Mouse (Mus musculus): Measurements from ENCODE around the gene Gdf3.
"Not testable (repeated sequence)": the region's sequence is repeated elsewhere in the genome, so short reads cannot be mapped to it uniquely, and the experiment has no call there.

Gene Gdf3

DNA sequence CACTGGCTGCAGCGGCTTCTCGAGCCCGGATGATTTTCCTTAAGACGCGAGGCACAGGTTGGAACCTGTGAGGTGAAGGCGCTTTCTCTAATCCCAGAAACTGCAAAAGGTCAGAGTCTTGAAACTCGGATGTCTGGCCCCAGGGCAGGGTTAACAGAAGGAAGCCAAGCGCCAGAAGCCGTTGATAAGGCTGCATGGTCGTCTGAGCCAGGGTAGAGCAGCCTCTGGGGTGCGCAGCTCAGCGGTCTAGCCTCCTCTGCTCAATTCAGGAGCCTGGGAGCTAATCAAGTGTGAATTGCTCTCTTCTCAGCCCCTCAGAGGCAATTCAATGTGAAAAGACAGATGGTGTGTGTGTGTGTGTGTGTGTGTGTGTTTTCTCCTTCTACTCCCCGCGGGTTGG lies at the start of gene Gdf3:
Gene Gdf3 (minus strand): TSS at position 317 of the 400 bp plus-strand sequence.
- no peak for DNase-seq

DNA sequence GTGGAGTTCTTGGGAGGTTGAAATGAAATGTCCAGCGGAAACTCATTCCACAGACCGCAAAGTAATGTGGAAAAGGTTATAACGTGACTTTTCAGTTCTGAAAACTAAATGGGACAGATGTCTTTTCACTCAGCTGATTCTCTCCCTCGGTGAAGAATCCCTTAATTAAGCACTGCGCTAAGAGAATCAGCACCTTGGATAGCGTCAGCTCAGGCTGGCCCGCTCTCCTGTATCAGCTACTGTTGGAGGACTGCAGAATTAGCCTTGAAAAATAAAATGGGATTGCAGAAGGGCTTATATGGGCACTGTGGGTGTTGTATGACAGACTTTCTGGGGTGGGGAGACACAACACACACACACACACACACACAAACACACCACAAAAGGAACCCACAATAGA lies 49.7 kb upstream of the Gdf3 start:
- DNase-seq = no peak

DNA sequence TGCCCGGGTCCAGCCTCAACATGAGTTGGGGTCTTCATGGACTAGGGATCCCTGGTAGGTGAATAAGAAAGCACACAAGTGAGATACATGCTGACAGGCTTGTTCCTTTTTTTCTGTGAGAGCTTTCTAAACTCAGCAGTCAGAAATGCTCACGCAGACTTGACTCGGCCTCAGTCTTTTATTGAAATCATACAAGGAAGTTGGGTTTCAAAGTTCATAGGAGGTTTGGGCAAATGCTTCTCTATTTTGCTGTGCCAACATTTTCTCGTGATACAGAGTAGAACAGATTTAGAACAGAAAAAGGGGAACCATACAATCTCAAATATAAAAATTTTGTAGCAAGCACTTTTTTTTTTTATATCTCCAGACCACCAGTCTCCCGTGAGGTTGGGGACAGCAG lies 47.7 kb upstream of the Gdf3 start:
- no peak for DNase-seq

DNA sequence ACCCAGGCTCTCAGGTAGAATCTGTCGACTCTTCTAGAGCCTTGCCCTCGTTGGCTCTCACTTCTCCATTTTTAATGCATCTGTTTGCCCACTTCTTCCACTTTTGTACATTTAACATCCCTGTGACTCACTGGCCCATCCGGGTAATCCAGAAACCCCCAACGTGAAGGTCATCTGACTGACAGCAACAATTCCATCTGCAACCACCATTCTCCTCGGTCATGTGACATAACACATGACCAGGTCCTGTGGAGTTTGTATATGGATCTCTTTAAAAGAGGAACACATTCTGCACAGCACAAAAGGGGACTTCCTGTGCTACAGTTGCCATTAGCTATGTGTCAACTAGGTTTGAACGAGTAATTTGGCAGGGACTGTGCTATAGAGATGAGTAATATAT lies 44.4 kb upstream of the Gdf3 start:
- no peak for DNase-seq

DNA sequence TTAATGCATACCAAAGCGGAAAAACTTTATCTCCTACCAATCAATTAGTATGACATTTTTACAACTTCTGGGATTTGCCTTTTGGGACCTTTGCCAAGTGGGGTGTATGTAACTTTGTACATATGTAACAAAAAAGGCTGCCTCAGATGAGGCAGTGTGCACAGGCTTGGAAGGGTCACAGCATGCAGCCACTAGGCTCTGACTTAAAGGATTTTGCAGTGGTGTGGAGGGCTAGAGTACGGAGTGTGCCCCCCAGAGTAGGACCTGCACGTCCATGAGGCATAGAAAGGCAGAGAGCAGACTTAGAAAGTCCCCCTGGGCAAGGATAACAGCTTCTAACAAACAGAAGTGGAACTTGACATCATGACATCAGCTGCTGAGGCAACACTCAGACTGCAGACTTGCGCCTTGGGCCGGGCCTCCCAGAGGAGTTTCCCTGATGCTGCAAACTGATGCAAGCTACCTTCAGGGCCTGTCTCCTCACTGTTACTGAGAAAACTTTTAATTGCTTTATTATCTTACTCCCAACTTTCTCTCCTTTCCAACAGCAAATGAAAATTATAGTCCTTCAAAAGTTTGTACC lies 40.6 kb upstream of the Gdf3 start:
- no peak for DNase-seq

DNA sequence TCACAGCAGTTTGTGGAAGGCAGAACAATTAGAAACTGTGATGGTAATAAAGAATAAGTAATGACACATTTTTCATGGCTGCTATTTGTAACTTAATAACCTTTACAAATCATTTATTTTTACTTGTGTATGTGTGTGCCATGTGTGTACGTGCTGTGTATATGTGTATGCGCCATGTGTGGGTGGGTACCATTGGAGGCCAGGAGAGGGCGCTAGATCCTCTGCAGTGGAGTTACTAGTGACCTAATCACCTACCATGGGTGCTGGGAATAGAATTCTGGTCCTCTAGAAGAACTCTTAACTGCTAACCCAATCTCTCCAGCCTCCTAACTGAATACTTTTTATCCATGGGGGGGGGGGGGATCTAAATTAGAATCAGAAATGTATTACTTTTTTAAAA lies 40.0 kb upstream of the Gdf3 start:
- no peak for DNase-seq

DNA sequence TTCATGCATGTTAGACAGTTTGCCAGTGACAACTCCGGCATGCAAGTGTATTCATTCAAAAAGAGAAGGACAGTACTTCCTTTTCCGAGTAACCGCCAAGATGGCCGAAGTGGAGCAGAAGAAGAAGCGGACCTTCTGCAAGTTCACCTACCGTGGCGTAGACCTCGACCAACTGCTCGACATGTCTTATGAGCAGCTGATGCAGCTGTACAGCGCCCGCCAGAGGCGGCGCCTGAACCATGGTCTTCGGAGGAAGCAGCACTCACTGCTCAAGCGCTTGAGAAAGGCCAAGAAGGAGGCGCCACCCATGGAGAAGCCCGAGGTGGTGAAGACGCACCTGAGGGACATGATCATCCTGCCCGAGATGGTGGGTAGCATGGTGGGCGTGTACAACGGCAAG lies 34.3 kb upstream of the Gdf3 start:
- DNase-seq = not testable (repeated sequence)

DNA sequence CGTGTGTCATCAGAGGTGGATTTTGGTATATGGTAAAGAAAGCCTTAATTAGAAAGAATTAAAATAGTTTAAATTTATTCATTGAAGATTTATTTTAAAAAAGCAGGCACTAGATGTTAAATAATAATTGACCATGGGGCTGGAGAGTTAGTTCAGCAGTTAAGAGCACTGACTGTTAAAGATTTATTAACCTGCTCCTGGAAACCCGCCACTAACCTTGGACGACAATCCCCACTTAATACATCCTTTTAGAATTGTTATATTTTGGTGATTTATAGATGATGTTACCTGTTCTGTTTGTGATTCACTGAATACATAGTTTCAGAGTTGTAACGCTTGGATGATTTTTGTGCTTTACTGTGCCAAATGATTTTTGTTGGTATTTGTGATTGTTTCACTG lies 27.7 kb upstream of the Gdf3 start:
- DNase-seq = not testable (repeated sequence)

DNA sequence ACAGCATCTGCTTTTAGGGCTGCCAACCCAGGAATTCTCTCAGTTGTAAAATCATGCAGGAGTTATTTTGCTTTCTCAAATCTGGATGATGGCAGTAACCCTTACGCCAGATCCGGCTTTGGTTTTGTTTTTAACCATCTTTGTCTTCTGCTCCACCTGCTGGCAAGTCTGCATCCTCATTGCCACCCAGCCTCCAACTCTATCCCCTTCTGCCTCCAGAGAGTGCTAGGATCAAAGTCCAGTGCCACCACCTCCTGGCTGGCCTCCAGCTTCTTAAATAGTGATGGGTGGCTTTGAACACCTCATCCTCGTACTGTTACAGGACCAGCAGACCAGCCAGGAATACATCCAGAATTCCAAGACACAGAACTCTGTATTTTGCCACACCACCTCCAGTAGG lies 26.8 kb upstream of the Gdf3 start:
- DNase-seq = no peak

DNA sequence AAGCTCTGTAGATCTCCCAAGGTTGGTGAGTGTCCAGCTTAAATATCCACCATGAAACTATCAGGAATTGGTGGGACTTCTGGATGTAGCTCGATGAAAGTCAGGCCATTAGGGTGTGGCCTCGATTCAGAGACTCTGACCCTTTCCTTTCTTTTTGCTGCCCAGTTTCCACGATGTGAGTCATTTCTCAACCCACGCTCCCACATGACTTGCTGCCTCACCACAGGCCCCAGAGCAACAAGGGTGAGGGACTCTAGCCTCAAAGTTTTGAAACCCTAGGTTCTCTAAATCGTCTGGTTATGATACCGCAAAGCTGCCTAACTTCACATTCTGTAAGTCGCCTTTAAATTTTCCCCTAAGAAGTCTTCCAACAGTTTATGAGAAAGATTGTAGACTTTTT lies 25.4 kb upstream of the Gdf3 start:
- no peak for DNase-seq

DNA sequence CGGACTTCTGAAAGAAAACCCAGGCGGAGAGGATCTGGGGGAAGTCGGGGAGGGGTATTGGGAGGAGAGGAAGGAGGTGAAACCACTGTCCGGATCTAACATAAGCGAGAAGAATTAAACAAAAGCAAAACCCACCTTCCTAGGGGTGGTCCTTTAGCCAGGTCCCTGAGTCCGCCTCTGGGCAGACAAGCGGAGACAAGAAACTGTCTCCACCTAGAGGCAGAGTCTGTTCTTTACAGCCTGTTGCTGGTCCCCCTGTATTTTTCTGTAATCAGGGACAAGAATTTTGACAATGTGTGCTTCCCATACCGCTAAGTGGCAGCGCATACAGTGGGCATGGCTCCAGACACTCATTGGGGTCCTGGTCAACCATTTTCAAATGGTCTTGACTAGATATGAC lies 23.5 kb upstream of the Gdf3 start:
- DNase-seq = no peak

DNA sequence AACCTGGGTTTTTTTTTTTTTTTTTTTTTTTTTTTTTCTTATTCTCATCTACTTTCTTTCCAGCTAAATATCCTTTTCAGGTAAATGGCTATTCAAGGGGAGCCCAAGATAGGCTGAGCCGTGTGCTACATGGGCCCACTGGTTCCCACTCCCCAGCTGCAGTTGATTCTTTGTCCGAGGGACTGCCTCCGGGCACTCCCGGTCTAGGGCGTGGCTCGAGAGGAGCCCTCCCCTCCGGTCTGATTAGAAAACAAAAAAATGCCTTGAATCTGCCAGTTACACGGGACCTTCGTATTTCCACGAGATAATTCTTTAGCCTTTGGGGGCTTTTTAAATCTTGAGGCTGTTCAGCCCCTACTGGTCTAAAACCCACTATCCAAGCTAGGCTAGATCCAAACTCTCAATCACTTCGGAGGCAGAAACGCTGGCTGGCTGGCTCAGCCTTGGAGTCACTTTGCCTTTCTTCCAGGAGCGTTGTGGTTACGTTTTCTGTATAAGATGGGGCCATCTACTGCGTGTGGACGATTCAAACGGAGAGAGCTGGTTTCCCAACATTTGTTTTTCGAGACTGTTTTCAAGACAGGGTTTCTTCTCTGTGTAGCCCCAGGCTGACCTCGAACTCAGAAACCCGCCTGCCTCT lies 17.7 kb upstream of the Gdf3 start:
- DNase-seq = no peak

DNA sequence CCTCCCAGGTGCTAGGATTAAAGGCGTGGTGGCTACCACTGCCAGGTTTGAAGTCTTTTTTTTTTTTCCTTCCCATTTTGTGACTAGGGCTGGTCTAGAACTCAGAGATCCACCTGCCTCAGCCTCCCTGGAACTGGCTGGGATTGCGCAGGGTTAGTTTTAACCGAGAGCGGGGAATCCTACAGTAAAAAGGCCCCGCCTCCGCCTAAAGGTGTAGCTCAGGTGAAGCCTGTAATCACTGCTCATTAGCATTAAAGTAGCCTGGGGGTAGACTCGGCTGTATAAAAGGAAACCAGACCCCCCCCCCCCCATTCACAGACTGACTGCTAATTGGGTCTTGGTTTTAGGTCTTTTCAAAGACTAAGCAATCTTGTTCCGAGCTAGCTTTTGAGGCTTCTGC lies 16.2 kb upstream of the Gdf3 start, which contains the start of gene Dppa3:
Gene Dppa3 (plus strand): TSS at position 301 of the 400 bp plus-strand sequence.
- no peak for DNase-seq

DNA sequence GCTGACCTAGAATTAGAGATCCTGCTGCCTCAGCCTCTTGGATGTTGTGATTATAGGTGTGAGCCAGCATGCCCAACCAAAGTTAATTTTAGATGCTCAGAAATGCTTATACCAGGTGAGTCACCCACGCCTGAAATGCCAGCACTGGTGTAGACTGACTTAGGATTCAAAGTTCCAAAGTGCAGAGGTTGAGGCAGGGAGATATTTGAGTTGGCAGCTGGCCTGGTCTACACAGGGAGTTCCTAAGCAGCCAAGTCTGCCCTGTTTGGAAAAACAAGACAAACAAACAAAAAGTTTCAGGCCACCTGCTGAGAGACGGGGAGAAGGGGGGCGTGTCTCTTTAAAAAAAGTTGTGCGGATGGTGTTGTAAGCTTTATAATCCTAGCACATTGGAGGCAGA lies 15.3 kb upstream of the Gdf3 start:
- no peak for DNase-seq

DNA sequence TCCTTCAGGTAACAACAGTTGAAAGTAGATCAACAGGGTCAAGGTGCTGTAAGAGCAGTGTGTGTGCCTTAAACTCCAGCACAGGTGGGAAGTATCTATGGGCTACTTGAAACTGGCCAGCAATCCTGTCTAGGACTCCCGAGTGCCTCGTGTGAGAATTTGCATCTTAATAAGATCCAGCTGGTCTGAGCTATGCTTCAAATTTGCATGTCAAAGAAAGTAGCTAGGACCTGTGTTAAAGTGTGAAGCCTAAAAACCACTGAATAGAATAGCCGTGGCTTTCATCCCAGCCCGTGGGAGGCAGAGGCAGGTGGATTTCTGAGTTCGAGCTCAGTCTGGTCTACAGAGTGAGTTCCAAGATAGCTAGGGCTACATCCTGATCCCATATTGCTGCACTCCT lies 14.6 kb upstream of the Gdf3 start:
- DNase-seq = no peak

DNA sequence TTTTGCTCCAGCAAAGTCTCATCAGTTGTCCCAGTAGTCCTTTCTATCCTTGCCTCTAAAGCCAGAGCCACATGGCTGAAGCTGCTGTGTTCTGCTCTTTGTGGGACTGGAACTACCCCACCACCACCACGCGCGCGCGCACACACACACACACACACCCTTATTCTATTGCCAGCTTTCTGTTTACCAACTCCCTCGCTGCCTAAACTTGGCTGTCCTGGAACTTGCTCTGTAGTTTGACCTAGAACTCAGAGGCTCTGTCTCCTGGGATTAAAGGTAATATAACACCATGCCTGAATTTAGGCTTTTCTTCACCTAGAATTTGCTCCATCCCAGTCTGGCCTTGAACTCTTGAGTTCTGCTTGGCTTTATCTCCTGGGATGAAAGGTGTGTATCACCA lies 11.2 kb upstream of the Gdf3 start:
- DNase-seq = no peak

DNA sequence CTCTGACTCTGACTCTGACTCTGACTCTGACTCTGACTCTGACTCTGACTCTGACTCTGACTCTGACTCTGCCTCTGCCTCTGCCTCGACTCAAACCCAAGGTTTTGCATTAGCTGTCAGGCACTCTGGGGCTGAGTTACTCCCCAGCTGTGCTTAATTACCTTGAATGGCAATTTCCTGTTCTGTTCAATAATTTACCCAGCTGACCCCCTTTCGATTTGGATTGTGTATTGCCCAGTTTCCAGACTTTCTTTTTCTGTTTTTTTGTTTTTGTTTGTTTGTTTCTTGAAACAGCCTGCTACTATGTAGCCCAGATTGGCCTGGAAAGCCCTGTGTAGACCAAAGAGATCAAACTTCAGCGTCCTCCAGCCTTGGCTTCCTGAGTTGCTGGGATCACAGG lies 6.1 kb upstream of the Gdf3 start:
- no peak for DNase-seq

DNA sequence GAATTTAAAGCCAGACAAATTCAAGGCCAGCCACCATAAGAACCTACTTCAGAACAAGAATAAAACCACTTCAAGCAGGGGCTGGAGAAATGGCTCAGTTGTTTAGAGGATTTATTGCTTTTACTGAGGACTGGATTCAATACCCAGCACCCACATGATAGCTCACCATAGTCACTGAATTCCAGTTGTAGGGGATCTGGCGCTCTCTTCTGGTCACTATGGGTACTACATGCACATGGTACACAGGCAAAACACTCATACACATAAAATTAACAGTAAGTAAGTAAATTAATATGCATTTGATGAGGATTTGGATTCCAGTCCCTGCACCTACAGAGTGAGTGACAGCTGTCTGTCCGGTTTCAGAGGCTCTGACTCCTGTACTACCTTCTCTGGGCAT lies 4.2 kb upstream of the Gdf3 start:
- no peak for DNase-seq

DNA sequence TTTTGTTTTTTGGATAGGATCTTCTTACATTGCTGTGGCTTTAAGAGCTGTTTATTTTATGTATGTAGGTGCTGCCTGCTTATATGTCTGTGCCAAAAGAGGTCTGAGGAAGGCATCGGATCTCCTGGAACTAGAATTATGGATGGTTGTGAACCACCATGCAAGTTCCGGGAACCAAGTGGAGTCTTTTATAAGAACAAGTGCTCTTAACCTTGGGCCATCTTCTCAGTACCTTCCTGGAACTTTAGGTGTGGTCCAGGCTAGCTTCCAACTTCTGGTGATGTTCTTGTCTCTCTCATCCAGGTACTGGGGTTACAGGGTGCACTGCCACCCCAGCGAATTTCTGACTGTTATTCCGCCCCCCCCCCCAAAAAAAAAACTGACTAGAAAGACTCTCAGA lies 2.5 kb upstream of the Gdf3 start:
- DNase-seq = no peak

DNA sequence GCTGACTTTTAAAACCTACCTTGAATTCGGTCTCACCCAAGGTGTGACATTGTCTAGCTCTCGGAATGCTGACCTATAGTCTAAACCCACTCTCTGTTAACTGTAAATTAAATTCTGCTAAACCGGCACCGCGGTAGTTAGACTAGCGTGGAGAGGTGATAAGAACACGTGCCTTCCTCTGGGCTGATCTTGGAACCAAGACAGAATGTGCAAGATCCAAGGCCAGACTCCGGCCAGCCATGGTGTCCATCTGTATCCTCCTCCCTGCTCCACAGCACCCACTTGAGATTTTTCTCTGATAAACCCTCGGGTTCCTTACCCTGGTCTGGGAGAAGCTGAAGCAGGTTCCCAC lies 534 bp downstream of the Gdf3 start:
- DNase-seq = no peak

DNA sequence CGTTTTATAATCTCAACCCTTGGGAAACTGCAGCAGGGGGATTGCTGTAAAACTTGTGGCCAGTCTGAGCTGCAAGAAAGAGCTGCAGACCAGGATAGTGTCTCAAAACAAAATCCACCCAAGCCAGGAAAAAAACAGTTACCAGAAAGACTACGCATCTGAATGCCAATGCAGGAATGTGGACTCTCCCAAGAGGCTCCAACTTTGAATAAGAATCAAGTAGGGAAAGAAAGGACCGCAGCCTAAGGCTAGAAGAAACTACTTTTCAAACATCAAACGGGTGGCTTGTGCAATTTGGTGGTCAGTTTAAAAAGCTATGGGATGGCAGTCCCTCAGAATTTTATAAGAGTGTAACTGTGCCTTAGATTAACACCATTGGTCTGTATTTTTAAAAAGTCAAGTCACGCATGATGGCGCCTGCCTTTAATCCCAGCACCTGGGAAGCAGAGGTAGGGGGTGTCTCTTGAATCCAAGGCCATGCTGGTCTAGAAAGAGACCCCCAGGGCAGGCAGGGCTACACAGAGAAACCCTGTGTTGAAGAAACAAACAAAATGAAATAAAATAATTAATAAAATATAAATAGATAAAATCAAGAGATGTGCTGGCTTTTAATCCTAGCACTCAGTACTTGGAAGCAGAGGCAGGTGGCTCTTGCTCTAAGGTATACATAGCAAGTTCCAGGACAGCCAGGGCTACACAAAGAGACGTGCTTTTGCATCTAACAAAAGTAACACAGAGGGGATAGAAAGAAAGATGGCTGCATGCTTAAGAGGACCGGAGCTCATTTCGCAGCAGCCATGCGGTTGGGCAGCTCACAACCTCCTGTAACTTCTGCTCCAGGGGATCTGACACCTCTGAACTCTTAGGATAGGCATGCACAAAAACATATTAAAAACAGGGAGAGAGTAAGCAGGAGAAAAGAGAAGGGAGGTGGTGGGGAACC lies 1.2 kb downstream of the Gdf3 start:
- no peak for DNase-seq

DNA sequence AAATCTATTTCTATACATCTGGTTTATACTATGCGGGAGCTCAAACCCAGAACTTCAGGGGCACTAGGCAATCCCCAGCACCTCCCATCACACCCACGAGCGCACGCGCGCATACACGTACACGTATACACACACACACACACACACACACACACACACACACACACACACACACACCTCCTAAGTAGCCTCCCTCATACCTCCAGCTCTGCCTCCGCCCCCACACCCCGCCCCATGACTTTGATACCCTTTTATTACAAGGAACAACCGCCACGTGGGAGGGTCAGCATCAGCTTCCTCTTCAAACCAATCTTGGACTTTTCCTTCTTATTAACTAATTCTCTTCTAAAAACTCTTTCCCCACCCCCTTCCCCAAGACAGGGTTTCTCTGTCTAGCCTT lies 2.2 kb downstream of the Gdf3 start:
- no peak for DNase-seq

DNA sequence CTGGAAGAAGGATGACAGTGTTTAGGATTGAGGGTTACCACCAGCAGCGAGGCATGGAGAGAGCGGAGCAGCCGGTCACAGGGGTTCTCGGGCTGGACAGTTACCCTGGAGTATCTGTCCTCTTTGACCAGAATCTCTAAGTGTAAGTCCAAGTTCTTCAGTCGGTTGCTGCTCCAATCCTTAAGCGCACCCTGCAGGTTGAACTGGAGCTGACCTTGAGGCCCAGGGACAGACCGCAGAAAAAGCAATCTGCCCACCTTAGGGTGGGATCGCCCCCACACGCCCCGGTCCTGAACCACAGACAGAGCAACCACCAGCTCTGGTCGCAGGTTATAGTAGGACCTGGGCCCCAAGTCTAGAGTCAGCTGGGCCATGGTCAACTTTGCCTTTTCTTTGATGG lies 3.2 kb downstream of the Gdf3 start:
- no peak for DNase-seq

DNA sequence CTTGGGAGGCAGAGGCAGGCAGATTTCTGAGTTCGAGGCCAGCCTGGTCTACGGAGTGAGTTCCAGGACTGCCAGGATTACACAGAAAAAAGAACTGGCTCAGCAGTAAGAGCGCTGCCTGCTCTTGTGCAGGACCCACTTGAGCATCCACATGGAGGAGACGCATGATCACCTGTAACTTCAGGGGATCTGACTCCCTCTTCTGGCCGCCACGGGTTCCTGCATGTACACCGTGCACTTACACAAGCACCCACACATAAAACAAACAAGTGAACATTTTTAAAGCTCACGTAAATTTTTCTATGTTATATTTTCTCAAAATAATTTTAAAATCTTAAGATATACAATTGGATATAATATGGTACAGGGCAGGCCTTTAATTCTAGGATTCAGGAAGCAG lies 4.4 kb downstream of the Gdf3 start:
- DNase-seq = no peak
